Comparison of ENCODE assay signal across 16 mouse cellular contexts in genomic region chr15:102765207-102765606, GRCm38 (mm10).
"Had no signal": no experiment of that assay in that cellular context is flagged by ENCODE, and none has a peak within 500 bp of the region (broad histone marks: within the 10 kb centered on the region; RNA-seq: fewer than 3 reads in every experiment).

No protein-coding gene starts in this region.

- H3K9me3 ChIP-seq: lung, embryonic 15.5 days; megakaryocyte, embryonic 14.5 days; midbrain, embryonic 13.5 days; midbrain, embryonic 15.5 days; neural tube, embryonic 12.5 days had no signal

- H3K27ac ChIP-seq: lung, embryonic 15.5 days; macrophage; midbrain, embryonic 13.5 days; midbrain, embryonic 15.5 days; neural tube, embryonic 12.5 days had no signal

- H3K4me3 ChIP-seq: lung, embryonic 15.5 days; megakaryocyte, embryonic 14.5 days; midbrain, embryonic 13.5 days; midbrain, embryonic 15.5 days; neural tube, embryonic 12.5 days had no signal

- H3K4me1 ChIP-seq: lung, embryonic 15.5 days; megakaryocyte, embryonic 14.5 days; midbrain, embryonic 13.5 days; neural tube, embryonic 12.5 days had no signal

- H3K9ac ChIP-seq: liver, postnatal 0 days; lung, embryonic 15.5 days; midbrain, embryonic 13.5 days; midbrain, embryonic 15.5 days; neural tube, embryonic 12.5 days had no signal

- DNase-seq: liver, postnatal 0 days; lung, adult 2 months; lung, postnatal 14 days; lung, postnatal 36 days; right cerebral cortex, postnatal 25 days; right cerebral cortex, postnatal 4 days; spleen, adult 18-20 months; thymus, adult 18-20 months; thymus, postnatal 14 days; thymus, postnatal 4 days had no signal

- H3K36me3 ChIP-seq: lung, embryonic 15.5 days; midbrain, embryonic 13.5 days; midbrain, embryonic 15.5 days; neural tube, embryonic 12.5 days had no signal
